Mouse (Mus musculus): ENCODE measurements around the gene Cdip1. TPM values are rescaled to one million over a fixed set of nuclear protein-coding genes. Genes with fewer than 3 reads are reported as not detected.

The Cdip1 gene
- total RNA-seq, 2 experiments from 2014 or later, result 107 to 114 TPM

- no peak for DNase-seq (ENCODE audit: low spot score in 2 of 2)
Measured at GRCm38 (mm10) chr16:4722128-4722914, 67.8 kb downstream of the Cdip1 start.

GRCm38 (mm10) chr16:4718753-4719518 is 71.2 kb downstream of the Cdip1 start, which contains the start of gene Nmral1:
TSS of gene Nmral1 (minus strand) at chr16:4719356.
- peak in 1 of 2 experiments; percentile 65 for DNase-seq (ENCODE audit: low spot score in 2 of 2)

- no peak for DNase-seq (ENCODE audit: low spot score in 2 of 2)
Measured at GRCm38 (mm10) chr16:4717866-4718265, 72.2 kb downstream of the Cdip1 start.

GRCm38 (mm10) chr16:4713861-4714710 is 76.0 kb downstream of the Cdip1 start:
- no peak for DNase-seq (ENCODE audit: low spot score in 2 of 2)

- no peak for DNase-seq (ENCODE audit: low spot score in 2 of 2)
Measured at GRCm38 (mm10) chr16:4711173-4711572, 78.9 kb downstream of the Cdip1 start.

- no peak for DNase-seq (ENCODE audit: low spot score in 2 of 2)
Measured at GRCm38 (mm10) chr16:4705541-4705940, 84.6 kb downstream of the Cdip1 start.

GRCm38 (mm10) chr16:4702646-4703045 is 87.4 kb downstream of the Cdip1 start:
- DNase-seq (ENCODE audit: low spot score in 2 of 2), result no peak

GRCm38 (mm10) chr16:4701211-4701610 is 88.9 kb downstream of the Cdip1 start:
- no peak for DNase-seq (ENCODE audit: low spot score in 2 of 2)

Other genes starting within 250 kb of the Cdip1 start
- 1,000 to 10,000 TPM; 1,069 to 1,086 TPM for gene Srl, start 248.5 kb downstream of the Cdip1 start, total RNA-seq (2021)
- gene Tfap4, start 230.4 kb downstream of the Cdip1 start, total RNA-seq (2021), result 10 to 100 TPM; 10.5 to 11.6 TPM
- 10 to 100 TPM; 41.4 to 45.9 TPM for gene Glis2, start 195.6 kb downstream of the Cdip1 start, total RNA-seq (2021)
- 10 to 100 TPM; 77.1 TPM for gene Pam16, start 165.3 kb downstream of the Cdip1 start, total RNA-seq (2021)
- gene Vasn, start 150.4 kb downstream of the Cdip1 start, total RNA-seq (2021), result 10 to 100 TPM; 11.7 to 15.1 TPM
- gene Dnaja3, start 150.3 kb downstream of the Cdip1 start, total RNA-seq (2021), result 10 to 100 TPM; 61.8 to 62.1 TPM
- gene Coro7, start 110.5 kb downstream of the Cdip1 start, total RNA-seq (2021), result 10 to 100 TPM; 27.3 to 28.5 TPM
- 10 to 100 TPM; 14.0 to 15.1 TPM for gene Nmral1, start 70.9 kb downstream of the Cdip1 start, total RNA-seq (2021)
- gene Hmox2, start 63.9 kb downstream of the Cdip1 start, total RNA-seq (2021), result 10 to 100 TPM; 54.3 to 56.2 TPM
- not detected for gene 4930562C15Rik, start 45.1 kb upstream of the Cdip1 start, total RNA-seq (2021)
- 10 to 100 TPM; 32.3 to 32.8 TPM for gene Ubald1, start 90.0 kb upstream of the Cdip1 start, total RNA-seq (2021)
- 10 to 100 TPM; 87.3 to 91.8 TPM for gene Mgrn1, start 96.0 kb upstream of the Cdip1 start, total RNA-seq (2021)
- 10 to 100 TPM; 51.5 to 57.6 TPM for gene Nudt16l1, start 148.5 kb upstream of the Cdip1 start, total RNA-seq (2021)
- 10 to 100 TPM; 25.9 to 27.9 TPM for gene Anks3, start 173.9 kb upstream of the Cdip1 start, total RNA-seq (2021)
- not detected for gene Sept12, start 207.6 kb upstream of the Cdip1 start, total RNA-seq (2021)
- gene Smim22, start 217.0 kb upstream of the Cdip1 start, total RNA-seq (2021), result not detected
- gene Rogdi, start 223.3 kb upstream of the Cdip1 start, total RNA-seq (2021), result 10 to 100 TPM; 15.8 to 19.1 TPM

Measured in gastrocnemius, postnatal 4 days (tissue).